Mouse (Mus musculus) bone marrow macrophage, adult 2 months (primary cell): ENCODE data around the gene Slc16a11.

Source experiments
- CTCF ChIP-seq: IDR thresholded peaks from 2 replicates; pipeline ENCODE4 v1.5.1; 2012; ENCODE audit warnings: low read depth, mild to moderate bottlenecking, low read length, moderate library complexity
- POLR2A ChIP-seq: IDR thresholded peaks from 2 replicates; pipeline ENCODE4 v1.6.1; 2012; ENCODE audit warnings: mild to moderate bottlenecking, low read depth, low read length, borderline replicate concordance

DNA sequence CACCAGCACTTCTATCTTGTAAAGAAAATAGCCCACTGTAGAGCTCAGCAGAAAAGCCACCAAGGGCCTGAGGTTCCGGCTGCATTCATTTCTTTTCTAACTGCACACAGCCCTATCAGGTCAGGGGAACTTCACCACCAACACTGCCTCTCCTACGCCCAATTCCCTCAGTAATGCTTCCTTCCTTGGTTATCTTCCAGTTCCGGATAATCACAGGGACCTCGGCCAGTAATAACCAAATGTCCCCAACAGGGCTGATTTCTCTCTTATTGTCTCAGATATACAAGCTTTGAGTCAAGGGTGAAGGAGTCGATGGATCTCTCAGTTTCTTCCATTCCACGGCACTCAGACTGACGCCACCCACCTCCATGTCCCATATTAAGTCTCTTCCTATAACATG, 5.3 kb upstream of the Slc16a11 start:
- TF ChIP-seq POLR2A (no peak), CTCF (no peak)
